Mouse (Mus musculus): ENCODE measurements around the gene Slc39a13. TPM values are rescaled to one million over a fixed set of nuclear protein-coding genes. Genes with fewer than 3 reads are reported as not detected.
A peak's percentile ranks its signal among the peaks of the same experiment; 100 is the strongest.

Slc39a13 gene
- polyA plus RNA-seq, 1 experiment from 2014 or later: 19.1 TPM

DNA sequence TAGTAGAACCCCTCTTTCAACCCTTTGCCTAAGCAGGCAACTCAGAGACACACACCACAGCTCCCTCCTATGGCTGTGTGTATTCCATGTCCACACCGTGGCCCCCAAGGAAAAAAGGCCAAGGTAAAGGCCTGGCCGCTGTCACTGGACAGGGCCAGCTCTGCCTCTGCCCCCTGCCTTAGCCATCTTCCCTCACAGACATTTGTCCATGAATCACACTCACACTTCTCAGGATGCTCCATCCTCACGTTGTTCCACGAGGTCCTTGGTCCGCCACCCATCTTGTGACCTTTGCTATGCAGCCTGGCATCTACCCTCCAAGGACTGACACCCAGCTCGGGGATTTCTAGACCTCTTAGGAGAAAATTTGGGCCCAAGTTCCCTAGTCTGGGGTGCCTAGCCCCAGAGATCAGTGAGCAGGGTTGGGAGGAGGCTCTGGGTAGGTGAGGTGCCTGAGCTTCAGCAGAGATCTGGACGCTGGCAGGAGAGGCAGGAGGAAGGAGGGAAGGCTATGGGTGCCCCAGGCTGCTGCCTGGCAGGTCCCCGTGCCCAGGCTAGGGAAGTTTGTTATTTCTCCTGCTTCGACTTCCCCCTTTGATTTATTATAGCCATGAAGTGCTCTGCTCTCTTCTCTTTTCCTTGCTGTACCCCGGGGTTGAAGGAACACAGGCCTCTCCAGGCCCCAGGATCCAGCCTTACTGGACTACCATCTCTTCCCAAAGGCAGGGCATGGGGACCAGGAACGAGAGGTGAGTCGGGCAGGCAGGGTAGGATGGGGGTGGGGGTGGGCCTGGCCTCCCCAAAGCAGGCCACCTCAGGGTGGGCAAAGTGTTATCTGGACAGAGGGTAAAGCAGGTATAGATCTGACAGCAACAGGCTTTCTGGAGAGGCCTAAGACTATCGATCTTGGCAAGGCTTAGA lies 11.8 kb upstream of the Slc39a13 start, which contains the start of gene Spi1:
TSS of gene Spi1 (plus strand) at position 616 of the 921 bp plus-strand sequence.
- TF ChIP-seq CTCF (IDR thresholded peaks at IDR 0.05; ENCODE audit: low read depth): no peak
- no peak for TF ChIP-seq EP300 (optimal IDR thresholded peaks at IDR 0.05)
- Histone ChIP-seq H3K4me1 (replicated peaks; ENCODE audit: control insufficient read depth, insufficient read depth) (no peaks in the 10 kb centered on the region), H3K9ac (ENCODE audit: low read length) (no peak within 1 kb of the TSS), H3K27ac (replicated peaks) (peak within 1 kb of the TSS; percentile 35; the same call in 1 of the 2 replicates), H3K36me3 (ENCODE audit: control insufficient read depth, insufficient read depth, low read length) (no peaks in the 10 kb centered on the region), H3K4me2 (replicated peaks; ENCODE audit: low read depth) (no peak within 1 kb of the TSS), H3K4me3 (ENCODE audit: low read depth, low read length) (no peak within 1 kb of the TSS), H3K9me3 (ENCODE audit: control insufficient read depth, low read length) (no peaks in the 10 kb centered on the region), H3K27me3 (ENCODE audit: control insufficient read depth, insufficient read depth, low read length) (no peaks in the 10 kb centered on the region)
- ATAC-seq (ENCODE audit: low FRiP score, low TSS enrichment): no peak
- 69% methylated on average over 13 of the region's 13 CpGs for WGBS
- no peak for DNase-seq (ENCODE audit: low spot score)

GRCm38 (mm10) chr2:91080784-91081513 lies 10.7 kb upstream of the Slc39a13 start:
- TF ChIP-seq EP300 (optimal IDR thresholded peaks at IDR 0.05): no peak
- TF ChIP-seq CTCF (IDR thresholded peaks at IDR 0.05; ENCODE audit: low read depth): no peak
- ATAC-seq (ENCODE audit: low FRiP score, low TSS enrichment) (no peak), DNase-seq (ENCODE audit: low spot score) (no peak)
- Histone ChIP-seq H3K36me3 (ENCODE audit: control insufficient read depth, insufficient read depth, low read length) (no peaks in the 10 kb centered on the region), H3K9ac (ENCODE audit: low read length) (no peak overlapping the region), H3K4me2 (replicated peaks; ENCODE audit: low read depth) (no peak overlapping the region), H3K4me3 (ENCODE audit: low read depth, low read length) (no peak overlapping the region), H3K27ac (replicated peaks) (no peak overlapping the region), H3K27me3 (ENCODE audit: control insufficient read depth, insufficient read depth, low read length) (no peaks in the 10 kb centered on the region), H3K4me1 (replicated peaks; ENCODE audit: control insufficient read depth, insufficient read depth) (no peaks in the 10 kb centered on the region), H3K9me3 (ENCODE audit: control insufficient read depth, low read length) (no peaks in the 10 kb centered on the region)
- WGBS: 70% methylated on average over 8 of the region's 8 CpGs

GRCm38 (mm10) chr2:91079026-91079384 lies 8.8 kb upstream of the Slc39a13 start:
- Histone ChIP-seq H3K9ac (ENCODE audit: low read length) (peak overlapping the region; percentile 71), H3K4me2 (replicated peaks; ENCODE audit: low read depth) (peak overlapping the region; percentile 94), H3K36me3 (ENCODE audit: control insufficient read depth, insufficient read depth, low read length) (no peaks in the 10 kb centered on the region), H3K27me3 (ENCODE audit: control insufficient read depth, insufficient read depth, low read length) (no peaks in the 10 kb centered on the region), H3K4me3 (ENCODE audit: low read depth, low read length) (peak overlapping the region; percentile 48), H3K4me1 (replicated peaks; ENCODE audit: control insufficient read depth, insufficient read depth) (no peaks in the 10 kb centered on the region), H3K9me3 (ENCODE audit: control insufficient read depth, low read length) (no peaks in the 10 kb centered on the region), H3K27ac (replicated peaks) (no peak overlapping the region)
- ATAC-seq (ENCODE audit: low FRiP score, low TSS enrichment): 0 out of 2 replicates have a peak, but pooled peaks have one; percentile 27
- TF ChIP-seq EP300 (optimal IDR thresholded peaks at IDR 0.05): no peak
- no peak for TF ChIP-seq CTCF (IDR thresholded peaks at IDR 0.05; ENCODE audit: low read depth)
- WGBS: 22% methylated on average over 5 of the region's 5 CpGs
- no peak for DNase-seq (ENCODE audit: low spot score)

DNA sequence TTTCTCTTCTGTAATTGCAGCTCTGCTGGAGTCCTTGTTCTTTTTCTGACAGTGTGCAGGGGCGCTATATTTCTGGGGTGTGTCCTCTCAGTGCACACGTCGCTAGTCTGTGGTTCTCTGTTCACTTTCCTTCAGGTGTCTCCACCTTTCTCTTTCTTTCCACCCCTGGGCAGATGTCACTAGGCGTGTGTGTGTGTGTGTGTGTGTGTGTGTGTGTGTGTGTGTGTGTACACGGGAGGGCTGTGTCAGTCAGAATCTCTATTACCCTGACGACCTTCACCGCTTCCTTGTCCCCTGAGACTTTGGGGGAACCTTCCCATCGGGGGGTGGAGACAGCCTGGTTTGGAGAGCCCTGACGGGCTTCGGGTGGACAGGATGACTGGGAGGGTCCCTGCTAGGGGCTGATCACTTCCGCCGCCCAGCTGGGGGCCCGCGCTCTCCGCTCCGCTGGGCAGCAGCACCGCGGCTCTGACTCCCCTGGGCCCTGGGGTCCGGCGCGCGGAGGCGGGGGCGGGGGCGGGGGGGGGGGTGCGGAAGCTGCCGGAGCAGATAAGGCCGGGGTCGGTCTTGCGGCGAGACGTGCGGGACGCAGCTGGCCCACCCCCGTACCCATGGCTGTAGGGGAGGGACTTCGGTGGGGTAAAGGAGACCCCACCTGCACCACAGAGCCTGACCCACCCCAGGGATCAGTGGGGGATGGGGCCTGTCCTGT lies 8.3 kb upstream of the Slc39a13 start:
- no peaks in the 10 kb centered on the region for H3K27me3 ChIP-seq (ENCODE audit: control insufficient read depth, insufficient read depth, low read length)
- TF ChIP-seq EP300 (optimal IDR thresholded peaks at IDR 0.05): no peak
- no peak for TF ChIP-seq CTCF (IDR thresholded peaks at IDR 0.05; ENCODE audit: low read depth)
- H3K27ac ChIP-seq (replicated peaks): no peak overlapping the region
- 1% methylated on average over 28 of the region's 36 CpGs for WGBS
- no peaks in the 10 kb centered on the region for H3K36me3 ChIP-seq (ENCODE audit: control insufficient read depth, insufficient read depth, low read length)
- H3K4me3 ChIP-seq (ENCODE audit: low read depth, low read length): peak overlapping the region; percentile 48
- DNase-seq (ENCODE audit: low spot score) (no peak), ATAC-seq (ENCODE audit: low FRiP score, low TSS enrichment) (peak; percentile 53; the same call in 1 of the 2 replicates)
- H3K4me1 ChIP-seq (replicated peaks; ENCODE audit: control insufficient read depth, insufficient read depth): no peaks in the 10 kb centered on the region
- peak overlapping the region; percentile 94 for H3K4me2 ChIP-seq (replicated peaks; ENCODE audit: low read depth)
- H3K9me3 ChIP-seq (ENCODE audit: control insufficient read depth, low read length): no peaks in the 10 kb centered on the region
- peak overlapping the region; percentile 71 for H3K9ac ChIP-seq (ENCODE audit: low read length)

DNA sequence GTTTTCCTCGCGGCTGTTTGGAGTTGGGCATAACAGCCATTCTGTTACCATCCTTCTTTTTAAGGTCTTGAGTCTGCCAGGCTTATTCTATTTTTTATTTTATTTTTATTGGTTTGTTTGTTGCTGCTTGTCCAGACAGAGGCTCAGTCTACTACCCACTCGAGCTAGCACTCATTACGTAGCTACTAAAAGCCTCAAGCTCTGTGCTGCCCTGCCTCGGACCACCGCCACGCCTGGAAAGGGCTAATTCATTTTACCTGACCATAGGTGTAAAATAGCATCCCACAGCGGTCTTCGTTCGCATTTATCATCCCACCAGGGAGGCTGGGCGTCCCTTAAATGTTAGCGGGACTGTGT lies 7.7 kb upstream of the Slc39a13 start:
- H3K9ac ChIP-seq (ENCODE audit: low read length): peak overlapping the region; percentile 71
- ATAC-seq (ENCODE audit: low FRiP score, low TSS enrichment): no peak
- WGBS: 16% methylated on average over 12 of the region's 12 CpGs

More for the DNA sequence above, 7.7 kb upstream of the Slc39a13 start:
- no peak overlapping the region for H3K27ac ChIP-seq (replicated peaks)
- H3K4me1 ChIP-seq (replicated peaks; ENCODE audit: control insufficient read depth, insufficient read depth): no peaks in the 10 kb centered on the region
- DNase-seq (ENCODE audit: low spot score): no peak
- H3K9me3 ChIP-seq (ENCODE audit: control insufficient read depth, low read length): no peaks in the 10 kb centered on the region
- H3K4me3 ChIP-seq (ENCODE audit: low read depth, low read length): peak overlapping the region; percentile 48
- H3K27me3 ChIP-seq (ENCODE audit: control insufficient read depth, insufficient read depth, low read length): no peaks in the 10 kb centered on the region
- TF ChIP-seq CTCF (IDR thresholded peaks at IDR 0.05; ENCODE audit: low read depth): no peak
- TF ChIP-seq EP300 (optimal IDR thresholded peaks at IDR 0.05): no peak
- H3K36me3 ChIP-seq (ENCODE audit: control insufficient read depth, insufficient read depth, low read length): no peaks in the 10 kb centered on the region
- peak overlapping the region; percentile 94 for H3K4me2 ChIP-seq (replicated peaks; ENCODE audit: low read depth)
